Mouse (Mus musculus): ENCODE results near the gene Eda. TPM values are rescaled to one million over a fixed set of nuclear protein-coding genes. Genes with fewer than 3 reads are reported as not detected.
"Not testable (repeated sequence)": the region's sequence is repeated elsewhere in the genome, so short reads cannot be mapped to it uniquely, and the experiment has no call there.

Gene Eda
- polyA plus RNA-seq, 1 experiment from 2014 or later, result 0.53 TPM

GRCm38 (mm10) chrX:100395026-100395425 is 419.6 kb downstream of the Eda start:
- WGBS (ENCODE audit: insufficient replicate concordance), result 78% methylated on average over 8 of the region's 8 CpGs
- H3K4me3 ChIP-seq (ENCODE audit: low read depth, low read length), result no peak overlapping the region
- peak; percentile 19 for DNase-seq
- no peaks in the 10 kb centered on the region for H3K9me3 ChIP-seq (ENCODE audit: low read length)
- H3K27ac ChIP-seq (ENCODE audit: low read depth), result no peak overlapping the region
- TF ChIP-seq EP300 (IDR thresholded peaks at IDR 0.05; ENCODE audit: low read depth) (no peak), CTCF (IDR thresholded peaks at IDR 0.05; ENCODE audit: low read depth) (peak; percentile 50)
- no peak overlapping the region for H3K4me2 ChIP-seq (ENCODE audit: low read depth, low read length)
- H3K4me1 ChIP-seq (ENCODE audit: insufficient read depth), result no peaks in the 10 kb centered on the region
- no peak overlapping the region for H3K9ac ChIP-seq (replicated peaks)
- H3K36me3 ChIP-seq (replicated peaks; ENCODE audit: insufficient read depth, low read length), result no peaks in the 10 kb centered on the region
- peak; percentile 56; the same call in 1 of the 2 replicates for ATAC-seq
- H3K27me3 ChIP-seq (ENCODE audit: insufficient read depth, low read length), result no peaks in the 10 kb centered on the region

- Histone ChIP-seq H3K4me3 (ENCODE audit: low read depth, low read length) (no peak overlapping the region), H3K4me1 (ENCODE audit: insufficient read depth) (no peaks in the 10 kb centered on the region), H3K36me3 (replicated peaks; ENCODE audit: insufficient read depth, low read length) (no peaks in the 10 kb centered on the region), H3K4me2 (ENCODE audit: low read depth, low read length) (no peak overlapping the region), H3K9me3 (ENCODE audit: low read length) (no peaks in the 10 kb centered on the region), H3K9ac (replicated peaks) (no peak overlapping the region), H3K27me3 (ENCODE audit: insufficient read depth, low read length) (no peaks in the 10 kb centered on the region), H3K27ac (ENCODE audit: low read depth) (no peak overlapping the region)
- no peak for ATAC-seq
- TF ChIP-seq EP300 (IDR thresholded peaks at IDR 0.05; ENCODE audit: low read depth) (no peak), CTCF (IDR thresholded peaks at IDR 0.05; ENCODE audit: low read depth) (no peak)
- DNase-seq, result no peak
Measured at GRCm38 (mm10) chrX:100400900-100401299, 425.5 kb downstream of the Eda start.

GRCm38 (mm10) chrX:100401657-100402056 is 426.3 kb downstream of the Eda start:
- no peak overlapping the region for H3K4me2 ChIP-seq (ENCODE audit: low read depth, low read length)
- ATAC-seq (no peak), DNase-seq (no peak)
- H3K27ac ChIP-seq (ENCODE audit: low read depth), result no peak overlapping the region
- no peaks in the 10 kb centered on the region for H3K4me1 ChIP-seq (ENCODE audit: insufficient read depth)
- H3K9ac ChIP-seq (replicated peaks), result no peak overlapping the region
- H3K9me3 ChIP-seq (ENCODE audit: low read length), result no peaks in the 10 kb centered on the region
- no peaks in the 10 kb centered on the region for H3K36me3 ChIP-seq (replicated peaks; ENCODE audit: insufficient read depth, low read length)
- TF ChIP-seq EP300 (IDR thresholded peaks at IDR 0.05; ENCODE audit: low read depth), result no peak
- no peak for TF ChIP-seq CTCF (IDR thresholded peaks at IDR 0.05; ENCODE audit: low read depth)
- no peak overlapping the region for H3K4me3 ChIP-seq (ENCODE audit: low read depth, low read length)
- 55% methylated on average over 5 of the region's 5 CpGs for WGBS (ENCODE audit: insufficient replicate concordance)
- H3K27me3 ChIP-seq (ENCODE audit: insufficient read depth, low read length), result no peaks in the 10 kb centered on the region

GRCm38 (mm10) chrX:100409245-100409644 is 433.8 kb downstream of the Eda start:
- Histone ChIP-seq H3K27ac (ENCODE audit: low read depth) (no peak overlapping the region), H3K4me1 (ENCODE audit: insufficient read depth) (no peaks in the 10 kb centered on the region), H3K27me3 (ENCODE audit: insufficient read depth, low read length) (no peaks in the 10 kb centered on the region), H3K9ac (replicated peaks) (no peak overlapping the region), H3K4me3 (ENCODE audit: low read depth, low read length) (no peak overlapping the region), H3K36me3 (replicated peaks; ENCODE audit: insufficient read depth, low read length) (no peaks in the 10 kb centered on the region), H3K4me2 (ENCODE audit: low read depth, low read length) (no peak overlapping the region), H3K9me3 (ENCODE audit: low read length) (no peaks in the 10 kb centered on the region)
- WGBS (ENCODE audit: insufficient replicate concordance), result 52% methylated on average over 1 of the region's 1 CpGs
- TF ChIP-seq CTCF (IDR thresholded peaks at IDR 0.05; ENCODE audit: low read depth) (no peak), EP300 (IDR thresholded peaks at IDR 0.05; ENCODE audit: low read depth) (no peak)
- DNase-seq (no peak), ATAC-seq (no peak)

- no peaks in the 10 kb centered on the region for H3K27me3 ChIP-seq (ENCODE audit: insufficient read depth, low read length)
- no peak within 1 kb of the TSS for H3K4me2 ChIP-seq (ENCODE audit: low read depth, low read length)
- ATAC-seq, result no peak
- no peaks in the 10 kb centered on the region for H3K36me3 ChIP-seq (replicated peaks; ENCODE audit: insufficient read depth, low read length)
- no peaks in the 10 kb centered on the region for H3K4me1 ChIP-seq (ENCODE audit: insufficient read depth)
- no peak within 1 kb of the TSS for H3K4me3 ChIP-seq (ENCODE audit: low read depth, low read length)
- no peak for TF ChIP-seq EP300 (IDR thresholded peaks at IDR 0.05; ENCODE audit: low read depth)
- no peak for TF ChIP-seq CTCF (IDR thresholded peaks at IDR 0.05; ENCODE audit: low read depth)
- H3K9ac ChIP-seq (replicated peaks), result no peak within 1 kb of the TSS
- no peaks in the 10 kb centered on the region for H3K9me3 ChIP-seq (ENCODE audit: low read length)
- WGBS (ENCODE audit: insufficient replicate concordance), result 85% methylated on average over 21 of the region's 21 CpGs
- DNase-seq, result no peak
- no peak within 1 kb of the TSS for H3K27ac ChIP-seq (ENCODE audit: low read depth)
Measured at GRCm38 (mm10) chrX:100428693-100429092, 453.3 kb downstream of the Eda start, which contains the start of gene Otud6a. Gene Otud6a, plus strand, starts transcription at chrX:100429013.

GRCm38 (mm10) chrX:100432311-100432710 is 456.9 kb downstream of the Eda start:
- no peaks in the 10 kb centered on the region for H3K9me3 ChIP-seq (ENCODE audit: low read length)
- DNase-seq, result no peak
- no peaks in the 10 kb centered on the region for H3K4me1 ChIP-seq (ENCODE audit: insufficient read depth)
- H3K4me3 ChIP-seq (ENCODE audit: low read depth, low read length), result no peak overlapping the region
- ATAC-seq, result no peak
- no peaks in the 10 kb centered on the region for H3K27me3 ChIP-seq (ENCODE audit: insufficient read depth, low read length)
- no peak overlapping the region for H3K27ac ChIP-seq (ENCODE audit: low read depth)
- no peaks in the 10 kb centered on the region for H3K36me3 ChIP-seq (replicated peaks; ENCODE audit: insufficient read depth, low read length)
- 71% methylated on average over 3 of the region's 3 CpGs for WGBS (ENCODE audit: insufficient replicate concordance)
- no peak overlapping the region for H3K4me2 ChIP-seq (ENCODE audit: low read depth, low read length)
- TF ChIP-seq EP300 (IDR thresholded peaks at IDR 0.05; ENCODE audit: low read depth) (no peak), CTCF (IDR thresholded peaks at IDR 0.05; ENCODE audit: low read depth) (no peak)
- H3K9ac ChIP-seq (replicated peaks), result no peak overlapping the region

GRCm38 (mm10) chrX:100442617-100443016 is 467.2 kb downstream of the Eda start, which contains the start of gene Awat2:
Gene Awat2, minus strand, starts transcription at chrX:100442717.
- H3K4me2 ChIP-seq (ENCODE audit: low read depth, low read length); ATAC-seq; H3K27me3 ChIP-seq (ENCODE audit: insufficient read depth, low read length); DNase-seq; H3K4me3 ChIP-seq (ENCODE audit: low read depth, low read length); H3K27ac ChIP-seq (ENCODE audit: low read depth); H3K4me1 ChIP-seq (ENCODE audit: insufficient read depth); H3K36me3 ChIP-seq (replicated peaks; ENCODE audit: insufficient read depth, low read length); H3K9ac ChIP-seq (replicated peaks); H3K9me3 ChIP-seq (ENCODE audit: low read length): not testable (repeated sequence)
- 82% methylated on average over 2 of the region's 2 CpGs for WGBS (ENCODE audit: insufficient replicate concordance)
